Mouse (Mus musculus): ENCODE data around the gene Plxdc1.
A peak's percentile ranks its signal among the peaks of the same experiment; 100 is the strongest.

Gene Plxdc1

GRCm38 (mm10) chr11:97985727-97986677, at the start of gene Plxdc1:
Plxdc1 (minus strand) TSS chr11:97986444.
- DNase-seq: peak; percentile 83

- no peak for DNase-seq
These were observed 49.7 kb upstream of the Plxdc1 start for GRCm38 (mm10) chr11:98035977-98036377.

GRCm38 (mm10) chr11:98034840-98035239, 48.6 kb upstream of the Plxdc1 start:
- no peak for DNase-seq

- no peak for DNase-seq
These were observed 47.8 kb upstream of the Plxdc1 start for GRCm38 (mm10) chr11:98034061-98034460.

- peak; percentile 79 for DNase-seq
These were observed 45.2 kb upstream of the Plxdc1 start for GRCm38 (mm10) chr11:98031443-98031770.

- DNase-seq: no peak
These were observed 44.6 kb upstream of the Plxdc1 start for GRCm38 (mm10) chr11:98030701-98031442.

- no peak for DNase-seq
These were observed 41.5 kb upstream of the Plxdc1 start for GRCm38 (mm10) chr11:98027785-98028184.

GRCm38 (mm10) chr11:98027297-98027688, 41.0 kb upstream of the Plxdc1 start:
- DNase-seq: no peak

GRCm38 (mm10) chr11:98026570-98027296, 40.5 kb upstream of the Plxdc1 start, which contains the start of gene Rpl19:
Rpl19 (plus strand) TSS chr11:98026710.
- peak; percentile 90 for DNase-seq

GRCm38 (mm10) chr11:98026248-98026569, 40.0 kb upstream of the Plxdc1 start:
- DNase-seq: no peak

- no peak for DNase-seq
These were observed 38.3 kb upstream of the Plxdc1 start for GRCm38 (mm10) chr11:98024516-98024915.

- DNase-seq: peak; percentile 83
These were observed 36.5 kb upstream of the Plxdc1 start, which contains the start of gene Cacnb1 for GRCm38 (mm10) chr11:98022555-98023371. Cacnb1 (minus strand) TSS chr11:98023034.

GRCm38 (mm10) chr11:98022253-98022554, 36.0 kb upstream of the Plxdc1 start:
- no peak for DNase-seq

GRCm38 (mm10) chr11:98021565-98022252, 35.5 kb upstream of the Plxdc1 start:
- peak; percentile 52 for DNase-seq

GRCm38 (mm10) chr11:98021118-98021517, 34.9 kb upstream of the Plxdc1 start:
- no peak for DNase-seq

GRCm38 (mm10) chr11:98020710-98021109, 34.5 kb upstream of the Plxdc1 start:
- no peak for DNase-seq

GRCm38 (mm10) chr11:98019883-98020610, 33.8 kb upstream of the Plxdc1 start:
- DNase-seq: peak; percentile 52

- DNase-seq: peak; percentile 89
These were observed 32.8 kb upstream of the Plxdc1 start for GRCm38 (mm10) chr11:98018858-98019641.

- DNase-seq: peak; percentile 19
These were observed 32.0 kb upstream of the Plxdc1 start for GRCm38 (mm10) chr11:98018222-98018621.

- DNase-seq: no peak
These were observed 30.6 kb upstream of the Plxdc1 start for GRCm38 (mm10) chr11:98016824-98017223.

Measured in thymus, postnatal 14 days (tissue).